Mouse (Mus musculus) olfactory bulb, adult 2 months (tissue): ENCODE results near the gene Slx4. TPM values are rescaled to one million over a fixed set of nuclear protein-coding genes. Genes with fewer than 3 reads are reported as not detected.
"Not testable (repeated sequence)": the region's sequence is repeated elsewhere in the genome, so short reads cannot be mapped to it uniquely, and the experiment has no call there.

ENCODE experiments used
- H3K27ac ChIP-seq: fragments of 200-500 bp; 2 replicates; pipeline ENCODE4 v1.5.1; 2012; ENCODE audit warnings: low read depth, low read length; ENCODE audit not compliant: insufficient read depth
- H3K4me1 ChIP-seq: fragments of 200-500 bp; 2 replicates; pipeline ENCODE4 v1.6.1; 2012; ENCODE audit warnings: low read length; ENCODE audit not compliant: control insufficient read depth, insufficient read depth
- H3K4me3 ChIP-seq: fragments of 200-500 bp; 2 replicates; pipeline ENCODE4 v1.5.1; 2012; ENCODE audit warnings: mild to moderate bottlenecking, low read depth, low read length, moderate library complexity; ENCODE audit not compliant: insufficient read depth
- CTCF ChIP-seq: fragments of 200-500 bp; IDR thresholded peaks from 2 replicates; pipeline ENCODE4 v1.5.1; 2012; ENCODE audit warnings: low read depth, mild to moderate bottlenecking, low read length, moderate library complexity; ENCODE audit not compliant: insufficient read depth
- POLR2A ChIP-seq: fragments of 200-500 bp; IDR thresholded peaks from 2 replicates; pipeline ENCODE4 v1.6.1; 2012; ENCODE audit warnings: mild to moderate bottlenecking, low read depth, low read length, moderate library complexity; ENCODE audit not compliant: insufficient read depth
- WGBS: fragments of 180-500 bp; shearing (Covaris S2); methylation state at CpG from one replicate; pipeline ENCODE4 v1.1.7; 2018; 5-methylcytosine and 5-hydroxymethylcytosine counted together
- polyA plus RNA-seq: library from polyadenylated mRNA; stranded (reverse); fragments of >200 nt; gene quantifications from 2 replicates; pipeline ENCODE4 v1.2.4, GENCODE M21; 2012; ENCODE audit warnings: low replicate concordance; ENCODE audit not compliant: missing spikeins, insufficient read depth, insufficient read length

The Slx4 gene
- polyA plus RNA-seq, 1 experiment, result not detected

GRCm38 (mm10) chr16:4021241-4021640 is 17.7 kb upstream of the Slx4 start:
- Histone ChIP-seq H3K4me1 (no peaks in the 10 kb centered on the region), H3K27ac (no peak overlapping the region), H3K4me3 (no peak overlapping the region)
- TF ChIP-seq CTCF (no peak), POLR2A (no peak)
- 94% methylated on average over 1 of the region's 1 CpGs for WGBS

GRCm38 (mm10) chr16:4017466-4017865 is 13.9 kb upstream of the Slx4 start:
- H3K4me3 ChIP-seq, H3K27ac ChIP-seq, H3K4me1 ChIP-seq: not testable (repeated sequence)
- WGBS, result 83% methylated on average over 6 of the region's 6 CpGs

- H3K27ac ChIP-seq, H3K4me1 ChIP-seq, H3K4me3 ChIP-seq: not testable (repeated sequence)
- WGBS, result 80% methylated on average over 17 of the region's 17 CpGs
Measured at GRCm38 (mm10) chr16:4016786-4017185, 13.2 kb upstream of the Slx4 start.

GRCm38 (mm10) chr16:4014040-4014668 is 10.6 kb upstream of the Slx4 start:
- no peak for TF ChIP-seq POLR2A
- TF ChIP-seq CTCF, result no peak
- H3K4me1 ChIP-seq, result no peaks in the 10 kb centered on the region
- WGBS, result 76% methylated on average over 5 of the region's 5 CpGs
- H3K4me3 ChIP-seq, result no peak overlapping the region
- no peak overlapping the region for H3K27ac ChIP-seq

- no peak overlapping the region for H3K27ac ChIP-seq
- no peaks in the 10 kb centered on the region for H3K4me1 ChIP-seq
- H3K4me3 ChIP-seq, result no peak overlapping the region
- 79% methylated on average over 4 of the region's 4 CpGs for WGBS
- no peak for TF ChIP-seq POLR2A
- no peak for TF ChIP-seq CTCF
Measured at GRCm38 (mm10) chr16:4012882-4013570, 9.5 kb upstream of the Slx4 start.

GRCm38 (mm10) chr16:3988410-3988809 is 15.2 kb downstream of the Slx4 start:
- H3K4me3 ChIP-seq, result no peak overlapping the region
- TF ChIP-seq POLR2A (no peak), CTCF (no peak)
- WGBS, result 91% methylated on average over 4 of the region's 4 CpGs
- H3K4me1 ChIP-seq, result no peaks in the 10 kb centered on the region
- no peak overlapping the region for H3K27ac ChIP-seq

- no peak overlapping the region for H3K4me3 ChIP-seq
- no peaks in the 10 kb centered on the region for H3K4me1 ChIP-seq
- no peak overlapping the region for H3K27ac ChIP-seq
- 60% methylated on average over 7 of the region's 7 CpGs for WGBS
- no peak for TF ChIP-seq CTCF
- no peak for TF ChIP-seq POLR2A
Measured at GRCm38 (mm10) chr16:3983146-3983700, 20.3 kb downstream of the Slx4 start.

- 83% methylated on average over 4 of the region's 4 CpGs for WGBS
Measured at GRCm38 (mm10) chr16:3982173-3982572, 21.4 kb downstream of the Slx4 start.

GRCm38 (mm10) chr16:3976712-3977111 is 26.9 kb downstream of the Slx4 start:
- Histone ChIP-seq H3K4me1 (no peaks in the 10 kb centered on the region), H3K27ac (no peak overlapping the region), H3K4me3 (no peak overlapping the region)
- WGBS, result 56% methylated on average over 3 of the region's 3 CpGs
- TF ChIP-seq POLR2A, result no peak

More at GRCm38 (mm10) chr16:3982173-3982572, 21.4 kb downstream of the Slx4 start:
- no peak overlapping the region for H3K27ac ChIP-seq
- TF ChIP-seq POLR2A, result no peak
- no peak for TF ChIP-seq CTCF
- no peak overlapping the region for H3K4me3 ChIP-seq
- no peaks in the 10 kb centered on the region for H3K4me1 ChIP-seq
